Mouse (Mus musculus) ES-CJ7 (cell line): Measurements from ENCODE around the gene Rlbp1.

Experiments
- DNase-seq: peaks from one replicate; pipeline ENCODE4 v3.0.0; 2011; ENCODE audit warnings: low read depth, low spot score

The Rlbp1 gene

DNA sequence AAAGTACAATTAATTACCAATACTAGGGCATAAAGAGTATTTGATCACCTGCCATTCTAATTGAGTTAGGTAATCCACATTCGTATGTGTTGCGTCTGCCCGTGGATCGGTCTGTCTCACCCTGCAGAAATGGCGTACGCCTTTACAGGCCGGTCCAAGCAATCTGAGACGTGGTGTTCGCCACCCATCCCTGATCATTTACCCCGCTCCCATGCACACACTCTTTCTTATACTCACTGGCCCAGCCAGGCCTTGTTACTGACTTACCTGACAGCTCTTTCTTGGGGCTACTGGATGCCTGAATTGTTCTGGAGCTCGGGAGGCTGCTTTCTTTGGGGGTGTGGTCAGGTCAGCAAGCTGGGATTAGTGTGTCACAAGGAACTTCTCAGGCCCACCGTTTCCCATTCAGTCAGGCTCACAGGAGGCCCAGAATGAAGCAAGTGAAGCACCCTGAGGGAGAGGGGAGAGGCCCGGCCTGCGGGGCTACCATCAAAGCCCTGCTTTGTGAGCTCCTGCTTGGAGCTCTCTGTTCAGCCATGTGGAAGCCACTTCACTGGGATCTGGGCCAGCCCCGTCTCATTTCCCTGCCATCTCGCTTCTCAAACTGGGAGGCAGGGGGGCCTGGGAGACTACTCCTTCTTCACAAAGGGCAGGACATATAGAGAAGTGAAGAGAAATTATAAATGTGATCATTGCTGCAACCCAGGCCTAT lies at the start of gene Rlbp1:
Rlbp1 (minus strand) TSS at position 627 of the 712 bp plus-strand sequence.
- DNase-seq: peak; percentile 42

DNA sequence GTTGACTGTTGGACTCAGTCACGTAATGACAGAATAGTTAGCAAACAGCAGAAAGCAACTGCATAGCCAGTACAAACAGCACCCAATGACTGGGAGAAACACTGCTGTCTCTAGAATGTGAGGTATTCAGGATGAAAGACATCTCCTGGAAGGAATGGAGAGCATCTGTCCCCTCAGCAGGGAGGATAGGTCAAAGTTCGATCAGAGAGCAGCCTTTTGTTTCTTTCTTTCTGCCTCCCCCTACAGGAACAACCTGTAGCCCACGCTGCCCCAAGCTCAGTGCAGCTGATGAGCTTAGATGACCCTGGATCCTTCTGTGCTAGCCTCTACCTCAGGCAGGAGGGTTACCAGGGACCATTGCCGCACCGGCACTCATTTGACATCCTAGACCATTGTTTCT lies 41.4 kb upstream of the Rlbp1 start:
- DNase-seq: peak; percentile 68

DNA sequence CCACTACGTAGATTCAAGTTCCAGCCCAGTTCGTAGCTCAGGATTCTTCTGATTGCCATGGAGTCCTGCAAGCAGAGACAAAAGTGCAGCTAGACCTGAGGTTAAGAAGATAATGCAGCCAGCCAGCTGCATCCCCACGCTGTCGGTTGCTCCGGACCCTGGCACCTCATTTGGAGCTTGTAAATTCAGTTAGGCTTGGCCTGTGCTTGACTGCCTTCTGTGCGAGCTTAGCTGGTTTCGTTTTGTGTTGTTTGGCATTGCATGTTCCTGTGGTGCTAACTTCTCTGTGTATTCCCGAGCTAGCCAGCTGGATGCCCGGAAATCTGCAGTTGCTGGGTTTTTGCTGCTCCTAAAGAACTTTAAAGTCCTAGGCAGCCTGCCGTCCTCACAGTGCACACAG lies 39.0 kb upstream of the Rlbp1 start:
- DNase-seq: no peak

DNA sequence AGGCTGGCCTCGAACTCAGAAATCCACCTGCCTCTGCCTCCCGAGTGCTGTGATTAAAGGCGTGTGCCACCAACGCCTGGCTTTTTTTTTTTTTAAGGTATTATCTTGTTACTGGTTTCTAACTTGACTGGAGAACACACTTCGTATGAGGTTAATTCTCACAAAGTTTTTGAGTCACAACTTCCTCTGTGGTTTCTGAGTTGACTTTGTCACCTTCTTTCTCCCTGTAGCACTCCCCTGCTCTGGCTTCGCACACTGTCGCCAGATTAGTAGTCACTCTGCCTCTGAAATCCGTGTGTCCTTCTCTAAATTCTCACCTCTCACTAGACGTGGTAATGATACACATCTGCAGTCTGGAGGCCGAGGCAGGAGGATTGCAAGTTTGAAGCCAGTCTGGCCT lies 36.0 kb upstream of the Rlbp1 start:
- no peak for DNase-seq

DNA sequence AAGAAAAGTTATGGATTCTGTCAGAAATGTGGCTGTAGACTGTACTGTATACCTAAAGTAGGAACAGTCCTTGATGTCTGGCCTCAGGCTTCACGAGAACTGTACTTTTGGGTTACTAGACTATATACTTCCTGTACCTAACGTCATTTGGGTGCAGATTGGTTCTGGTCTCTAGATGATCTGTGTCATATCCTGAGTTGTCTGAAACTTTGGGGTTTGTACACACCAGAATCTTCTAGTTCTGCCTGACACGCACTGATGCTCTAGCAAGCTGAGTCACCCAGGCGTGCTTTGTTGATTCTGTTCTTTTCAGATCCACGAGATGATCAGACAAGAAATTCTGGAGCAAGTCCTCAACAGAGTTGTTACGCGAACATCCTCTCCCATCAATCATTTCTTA lies 33.1 kb upstream of the Rlbp1 start:
- DNase-seq: no peak

DNA sequence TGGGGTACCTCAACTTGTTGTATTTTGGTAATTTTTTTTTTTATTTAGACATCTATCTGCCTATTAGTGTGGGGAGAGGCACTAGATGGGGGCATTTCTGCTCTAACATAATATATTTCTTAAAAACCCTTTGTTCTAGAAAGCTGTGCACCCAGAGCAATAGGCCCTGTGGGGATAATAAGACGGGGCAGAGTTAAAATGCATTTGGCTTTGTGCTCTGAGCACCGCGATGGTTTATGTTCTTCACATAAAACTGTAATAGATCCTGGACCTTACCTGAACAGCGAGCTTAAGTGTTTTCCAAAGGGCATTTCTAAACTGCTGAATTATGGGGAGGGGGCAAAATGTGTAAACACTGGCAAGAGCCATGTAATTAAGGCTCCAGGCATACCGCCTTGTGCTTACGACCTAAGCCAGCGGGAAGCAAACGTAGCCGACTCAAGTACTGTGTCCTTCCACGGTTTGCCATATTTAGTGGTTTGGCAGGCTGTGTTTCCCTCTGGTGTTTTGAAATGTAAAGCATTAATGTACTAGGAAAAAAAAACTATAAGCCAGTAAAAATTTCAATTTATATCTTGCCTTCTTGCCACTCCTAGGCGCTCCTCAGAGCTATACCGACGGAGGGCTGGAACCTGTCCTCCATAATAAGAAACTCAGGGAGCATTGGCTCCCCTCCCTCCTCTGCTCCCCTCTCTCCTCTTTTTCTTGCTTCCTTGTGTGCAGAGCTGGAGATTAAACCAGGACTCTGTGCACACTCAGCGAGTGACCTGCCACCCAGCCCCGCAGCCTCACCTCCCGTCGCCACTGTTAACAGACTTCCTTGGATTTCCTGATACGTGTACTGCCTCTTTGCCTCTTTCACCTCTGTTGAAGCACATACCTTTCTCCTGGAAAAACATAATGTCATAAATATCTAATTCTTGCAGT lies 27.9 kb upstream of the Rlbp1 start:
- no peak for DNase-seq

DNA sequence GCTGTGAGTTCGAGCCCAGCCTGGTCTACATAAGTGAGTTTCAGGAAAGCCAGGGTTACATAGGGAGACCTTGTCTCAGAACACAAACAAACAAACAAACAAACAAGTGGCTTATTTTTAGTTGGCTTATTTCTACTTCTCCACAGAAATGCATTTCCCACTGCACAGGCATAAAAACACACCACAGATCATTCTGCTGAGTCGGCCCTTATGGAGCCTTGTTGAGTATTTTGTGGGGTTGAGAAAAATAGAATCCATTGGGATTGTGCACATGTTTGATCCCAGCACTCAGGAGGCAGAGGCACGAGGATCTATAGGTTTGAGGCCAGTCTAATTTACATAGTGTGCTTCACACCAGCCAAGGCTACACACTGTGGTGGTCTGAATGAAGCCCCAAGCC lies 13.4 kb upstream of the Rlbp1 start:
- DNase-seq: no peak

DNA sequence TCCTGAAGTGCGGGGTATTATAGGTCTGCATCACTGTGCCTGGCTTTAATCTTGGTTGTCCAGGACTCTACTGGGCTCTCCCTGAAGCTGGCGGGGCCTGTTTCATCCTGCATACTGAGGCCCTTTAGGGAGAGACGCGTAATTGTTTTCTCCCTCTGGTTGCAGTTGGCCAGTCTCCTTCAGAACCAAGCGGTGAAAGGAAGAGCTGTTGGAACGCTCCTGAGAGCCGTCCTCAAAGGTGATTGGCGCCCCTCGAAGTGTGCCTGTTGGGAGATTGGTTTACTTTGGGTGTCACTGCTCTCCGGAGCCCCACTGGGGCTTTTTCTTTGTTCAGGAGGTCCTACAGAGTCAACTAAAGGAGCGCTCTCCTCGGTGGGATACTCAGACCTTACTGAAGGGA lies 12.1 kb upstream of the Rlbp1 start:
- peak; percentile 62 for DNase-seq

DNA sequence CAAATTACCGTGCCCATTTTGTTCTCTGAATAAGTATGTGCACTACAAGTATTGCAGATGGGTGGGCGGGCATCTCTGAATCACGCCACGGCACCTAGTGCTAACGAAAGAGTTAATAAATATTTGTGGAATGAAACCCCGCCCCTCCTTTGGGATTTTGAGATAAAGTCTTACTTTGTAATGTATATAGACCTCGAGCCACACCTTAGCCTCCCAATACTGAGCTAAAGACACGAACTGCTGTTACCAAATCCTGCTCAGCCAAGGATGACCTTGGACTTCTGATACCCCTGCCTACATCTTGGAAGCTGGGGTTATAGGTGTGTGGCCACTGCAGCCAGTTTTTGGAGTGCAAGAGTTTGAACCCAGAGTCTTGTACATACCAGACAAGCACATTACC lies 11.6 kb upstream of the Rlbp1 start:
- DNase-seq: peak; percentile 90

DNA sequence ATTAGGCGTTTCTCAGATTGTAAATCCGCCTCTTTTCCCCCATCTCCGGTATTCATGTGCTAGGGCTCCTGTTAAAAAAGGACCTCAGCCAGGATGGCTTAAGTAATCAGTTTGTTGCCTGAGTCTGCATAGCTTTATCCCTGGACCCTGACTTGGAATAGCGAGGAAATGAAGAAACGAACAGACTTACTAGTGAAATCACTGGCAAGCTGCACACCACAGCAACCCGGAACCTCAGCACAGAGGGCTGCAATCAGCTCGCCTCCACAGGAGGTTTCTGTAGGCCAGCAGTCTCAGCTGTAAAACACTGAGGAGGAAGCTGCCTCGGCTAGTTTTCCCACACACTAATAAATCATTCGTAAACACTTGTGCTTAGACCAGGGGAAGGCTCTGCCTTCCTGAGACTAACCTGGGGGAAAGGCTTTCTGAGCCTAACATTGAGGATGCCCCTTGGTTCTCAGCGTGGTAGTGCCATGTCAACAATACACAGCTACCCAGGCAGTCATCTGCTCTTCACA lies 10.7 kb upstream of the Rlbp1 start:
- peak; percentile 43 for DNase-seq

DNA sequence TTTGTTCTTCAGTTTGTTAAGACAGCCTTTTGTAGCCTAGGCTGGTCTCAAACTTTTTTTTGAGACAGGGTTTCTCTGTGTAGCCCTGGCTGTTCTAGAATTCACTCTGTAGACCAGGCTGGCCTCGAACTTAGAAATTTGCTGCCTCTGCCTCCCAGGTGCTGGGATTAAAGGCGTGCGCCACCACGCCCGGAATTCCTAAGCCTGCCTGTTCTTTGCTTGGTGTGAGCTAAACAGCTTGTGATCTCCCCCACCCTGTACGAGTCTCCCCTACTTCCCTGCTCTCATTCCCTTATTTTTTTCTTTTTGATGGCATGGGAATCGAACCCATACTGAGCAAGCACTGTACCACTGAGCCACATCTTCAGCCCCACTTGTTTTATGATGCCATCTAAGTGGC lies 8.3 kb upstream of the Rlbp1 start:
- peak; percentile 60 for DNase-seq

DNA sequence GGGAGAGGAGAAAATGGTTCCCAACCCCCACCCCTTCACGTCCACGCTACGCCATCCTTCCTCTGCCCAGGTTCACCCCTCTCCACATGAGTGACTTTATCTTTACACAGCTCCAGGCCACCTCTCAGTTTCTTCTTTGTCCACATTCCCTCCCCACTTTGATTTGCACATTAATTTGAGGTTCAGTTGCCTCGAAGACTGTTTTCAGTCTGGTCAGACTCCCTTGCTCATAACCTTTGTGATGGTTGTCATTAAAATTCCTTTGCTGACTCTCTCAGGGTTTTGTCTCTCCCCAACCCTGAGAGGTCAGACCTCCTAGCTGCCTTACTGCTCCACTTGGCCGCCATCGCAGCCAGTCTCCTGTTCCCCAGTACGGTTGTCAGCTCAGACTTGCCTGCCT lies 7.8 kb upstream of the Rlbp1 start:
- peak; percentile 60 for DNase-seq

DNA sequence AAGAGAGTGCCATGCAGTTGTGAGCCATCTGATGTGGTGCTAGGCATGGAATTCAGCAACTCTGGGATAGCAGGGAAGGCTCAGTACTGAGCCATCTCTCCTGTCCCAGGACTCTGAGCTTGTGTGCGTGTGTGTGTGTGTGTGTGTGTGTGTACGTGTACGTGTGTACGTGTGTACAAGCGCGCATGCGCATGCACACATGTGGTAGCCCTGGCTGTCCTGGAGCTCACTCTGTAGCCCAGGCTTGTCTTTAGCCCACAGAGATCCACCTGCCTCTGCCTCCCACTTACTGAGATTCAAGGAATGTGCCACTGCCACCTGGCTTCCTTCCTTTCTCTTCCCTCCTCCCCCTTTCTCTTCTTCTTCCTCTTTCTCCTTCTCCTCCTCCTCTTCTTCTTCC lies 7.1 kb upstream of the Rlbp1 start:
- no peak for DNase-seq

DNA sequence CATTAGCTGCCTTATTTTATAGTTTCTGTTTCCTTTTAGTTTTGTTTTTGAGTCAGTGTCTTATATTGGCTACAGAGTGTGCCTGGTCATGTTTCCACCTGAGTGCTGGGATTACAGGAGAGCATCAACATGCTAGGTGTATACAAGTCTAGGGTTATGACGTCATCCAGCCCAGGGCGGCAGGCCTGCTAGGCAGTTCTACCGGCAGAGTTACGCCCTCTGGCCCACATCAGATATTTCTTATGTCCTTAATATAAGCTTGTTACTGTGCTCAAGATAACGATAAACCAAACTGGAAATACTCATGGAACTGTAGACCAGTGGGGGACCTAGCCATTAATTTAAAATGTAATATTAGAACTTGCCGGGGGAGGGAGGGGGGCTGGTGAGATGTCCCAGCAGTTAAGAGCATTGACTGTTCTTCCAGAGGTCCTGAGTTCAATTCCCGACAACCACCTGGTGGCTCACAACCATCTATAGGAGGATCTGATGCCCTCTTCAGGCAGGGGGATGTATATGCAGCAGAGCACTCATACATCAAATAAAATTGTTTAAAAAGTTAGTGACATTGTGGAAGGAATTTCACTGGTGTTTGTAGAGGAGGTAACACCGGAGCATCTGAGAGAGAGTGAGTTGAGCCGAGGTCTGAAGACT lies 6.1 kb upstream of the Rlbp1 start:
- DNase-seq: peak; percentile 78

DNA sequence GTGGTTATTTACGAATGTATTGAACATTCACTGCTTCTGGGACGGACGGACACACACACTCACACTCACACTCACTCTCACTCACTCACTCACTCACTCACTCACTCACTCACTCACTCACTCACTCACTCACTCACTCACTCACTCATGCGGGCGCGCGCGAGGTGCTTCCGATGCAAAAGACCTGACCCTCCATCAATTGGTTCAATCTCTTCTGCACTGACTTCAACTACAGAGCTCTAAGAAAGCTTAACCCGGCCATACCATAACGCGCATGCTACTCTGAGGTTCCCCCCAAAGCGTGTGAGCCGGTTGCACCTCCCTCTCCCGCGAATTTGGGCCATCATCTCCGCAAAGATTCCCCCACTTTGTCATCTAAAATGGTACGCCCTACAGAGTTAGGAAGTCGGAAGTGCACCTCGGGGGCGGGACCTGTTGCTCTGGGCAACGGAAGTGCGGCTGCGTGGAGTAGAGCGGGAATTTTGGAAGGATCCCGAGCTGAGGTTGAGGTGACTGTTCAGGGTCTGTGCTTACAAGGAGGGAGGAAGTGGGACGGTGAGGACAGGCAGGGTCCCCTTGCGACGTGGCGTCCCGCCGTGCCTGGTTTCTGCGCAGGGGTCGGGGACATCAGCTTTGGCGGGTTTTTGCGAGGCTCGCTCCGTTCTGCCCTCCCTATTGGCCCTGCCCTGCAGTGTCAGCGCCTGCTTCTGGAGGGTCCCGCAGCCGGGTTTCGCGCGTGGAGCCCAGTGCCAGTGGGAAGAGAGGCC lies 5.2 kb upstream of the Rlbp1 start, which contains the start of gene Fanci:
Fanci (plus strand) TSS at position 47 of the 767 bp plus-strand sequence.
- peak; percentile 97 for DNase-seq

DNA sequence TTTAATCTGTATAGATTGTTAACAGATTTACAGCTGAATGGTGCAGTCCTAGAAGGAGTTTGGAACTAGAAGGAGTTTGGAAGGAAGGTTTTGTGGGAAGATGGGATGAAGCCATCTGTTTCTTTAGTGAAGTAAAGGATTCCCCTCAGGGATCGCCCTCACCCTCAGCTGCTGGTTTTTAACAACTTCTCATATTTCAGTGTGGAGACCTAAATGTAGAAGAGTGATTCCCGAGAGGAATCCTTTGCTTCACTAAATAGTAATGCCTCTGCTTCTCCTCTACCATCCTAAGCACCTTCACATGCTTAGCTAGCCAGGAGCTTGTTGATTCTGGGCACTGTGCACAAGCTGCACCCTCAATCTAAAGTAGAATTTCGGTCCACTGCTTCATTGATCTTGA lies 4.6 kb upstream of the Rlbp1 start:
- DNase-seq: no peak

DNA sequence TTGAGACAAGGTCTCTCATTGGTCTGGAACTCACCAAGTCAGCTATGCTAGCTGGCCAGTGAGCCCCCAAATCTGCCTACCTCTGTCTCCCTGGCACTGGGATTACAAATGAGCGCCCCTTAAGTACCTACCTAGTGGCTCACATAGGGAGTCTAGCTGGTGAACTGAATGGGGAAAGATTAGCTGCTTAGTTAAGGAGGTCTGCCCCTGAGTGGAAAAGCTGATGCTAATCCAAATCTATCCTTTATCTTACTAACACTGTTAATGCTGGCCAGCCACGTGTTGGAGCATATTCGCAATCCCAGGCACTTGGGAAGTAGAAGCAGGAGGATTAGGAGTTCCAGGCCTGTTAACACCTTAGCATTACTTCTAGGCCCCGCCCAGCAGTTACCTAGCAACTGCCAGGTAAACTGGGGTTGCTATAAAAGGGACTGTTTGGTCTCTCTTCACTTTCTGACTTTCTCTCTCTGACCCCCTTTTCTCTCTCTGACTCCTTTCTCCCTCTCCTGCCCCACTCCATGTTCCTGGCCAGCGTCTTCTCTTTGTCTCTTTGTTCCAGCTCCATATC lies 3.4 kb upstream of the Rlbp1 start:
- peak; percentile 57 for DNase-seq

DNA sequence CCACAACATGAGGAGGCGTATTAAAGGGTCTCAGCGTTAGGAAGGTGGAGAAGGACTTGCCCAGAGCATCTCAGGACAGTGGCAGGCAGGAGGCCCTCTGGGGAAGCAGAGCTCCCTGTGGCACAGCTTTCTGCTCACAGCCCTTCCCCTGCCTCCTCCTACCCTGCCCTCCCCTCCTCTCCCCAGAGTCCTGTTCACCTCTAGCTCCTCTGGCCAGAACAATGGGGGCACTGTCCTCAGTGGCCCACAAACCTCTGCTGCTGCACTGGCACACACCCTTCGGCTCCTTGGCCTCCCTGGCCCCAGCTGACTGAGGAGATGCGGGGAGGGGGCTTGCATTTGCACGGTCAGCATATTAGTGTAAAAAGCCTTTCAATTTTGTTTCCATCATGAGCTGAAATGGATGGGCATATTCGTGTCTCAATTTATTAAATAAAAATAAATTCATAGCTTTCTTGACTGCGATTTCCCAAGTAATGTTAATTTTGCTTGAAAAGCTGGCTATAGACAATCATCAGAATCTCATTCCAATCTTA lies 1.9 kb upstream of the Rlbp1 start:
- DNase-seq: no peak

DNA sequence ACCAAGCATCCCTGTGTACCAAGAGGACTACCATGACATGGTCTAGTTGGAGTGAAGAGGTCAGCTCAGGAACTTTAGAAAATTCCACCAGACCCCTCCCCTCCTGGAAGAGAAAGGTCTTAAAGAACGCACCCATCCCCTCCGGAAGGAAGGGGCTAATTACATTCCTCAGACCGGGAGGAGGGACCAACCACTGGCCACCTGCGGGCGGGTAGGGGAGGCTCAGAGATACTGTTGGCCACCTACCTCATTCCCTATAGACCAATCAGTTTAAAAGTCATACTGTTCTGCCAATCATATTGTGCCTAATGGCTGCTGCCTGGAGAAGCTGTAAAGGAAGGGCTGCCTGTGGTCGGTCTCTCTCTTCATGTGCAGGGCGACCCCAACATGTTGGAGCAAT lies 1.1 kb upstream of the Rlbp1 start:
- peak; percentile 88 for DNase-seq

DNA sequence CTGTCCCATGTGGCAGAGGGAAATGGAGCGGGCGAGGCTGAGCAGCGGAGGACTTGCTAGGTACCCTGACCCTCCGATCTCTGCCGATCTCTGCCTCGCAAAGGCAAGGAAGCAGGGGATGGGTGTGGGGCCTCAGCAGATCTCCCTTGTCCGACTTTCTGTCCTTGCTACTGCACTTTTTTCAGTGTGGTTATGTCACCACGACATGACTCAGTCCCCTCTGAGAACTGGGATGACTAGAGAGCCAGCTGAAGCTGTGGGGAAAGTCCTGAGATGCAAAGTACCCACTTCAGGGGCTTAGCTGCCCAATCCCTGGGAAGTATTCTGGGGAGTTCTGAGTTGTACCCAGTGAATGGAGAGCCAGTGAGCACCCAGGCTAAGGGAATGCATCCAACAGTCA lies 292 bp upstream of the Rlbp1 start:
- no peak for DNase-seq
